Mouse (Mus musculus) kidney, postnatal 36 days (tissue): ENCODE data around the gene Ide.
"Not testable (repeated sequence)": the region's sequence is repeated elsewhere in the genome, so short reads cannot be mapped to it uniquely, and the experiment has no call there.

Experiments used
- DNase-seq, 2 experiments: peaks; one replicate each; pipeline ENCODE4 v3.0.0; 2021 to 2022; ENCODE audit warnings: mixed read lengths in 2 of 2

Ide gene

DNA sequence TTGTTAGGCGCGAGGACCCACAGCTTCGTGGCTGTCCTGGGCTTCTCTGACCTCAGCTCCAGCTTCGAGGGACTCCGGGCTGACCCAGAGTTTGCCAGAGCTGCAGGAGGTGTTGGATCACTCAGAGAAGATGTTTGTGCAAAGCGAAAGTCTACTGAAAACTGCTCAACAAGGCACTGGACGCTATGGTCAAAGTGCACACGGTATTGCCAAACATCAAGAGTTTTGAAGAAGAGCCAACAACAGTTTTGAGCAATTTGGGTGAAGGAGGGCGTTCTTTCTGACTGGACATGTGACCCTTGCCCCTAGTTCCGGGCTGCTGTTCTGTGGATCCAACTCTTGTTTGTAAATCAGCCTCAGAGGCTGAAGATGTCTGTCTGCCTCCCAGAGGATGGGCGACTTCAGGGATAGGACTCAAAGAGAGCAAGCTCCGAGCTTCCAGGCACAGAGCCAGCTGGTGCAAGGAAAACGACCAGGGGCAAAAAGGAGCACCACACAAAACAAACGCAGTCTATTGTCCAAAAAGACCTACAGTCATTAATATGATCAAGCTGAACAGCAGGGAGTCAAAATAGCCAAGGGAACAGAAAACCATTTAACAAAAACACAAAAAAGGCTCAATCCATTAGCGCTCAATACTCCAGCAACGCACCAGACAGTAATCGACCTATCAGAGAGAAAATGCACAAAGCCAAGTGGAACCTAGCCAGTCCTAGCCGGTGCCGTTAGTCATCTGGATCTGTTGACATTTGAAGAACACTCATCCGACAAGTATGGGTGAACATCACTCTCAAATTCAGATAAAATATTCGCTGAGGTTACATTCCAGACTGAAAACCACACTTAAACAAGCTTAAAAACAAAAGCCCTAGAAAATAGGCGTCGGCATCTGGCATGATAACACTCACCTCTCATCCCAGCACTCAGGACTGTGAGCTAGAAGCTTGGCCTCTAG is 73.4 kb downstream of the Ide start:
- peak; percentile 77 to 86 for DNase-seq

DNA sequence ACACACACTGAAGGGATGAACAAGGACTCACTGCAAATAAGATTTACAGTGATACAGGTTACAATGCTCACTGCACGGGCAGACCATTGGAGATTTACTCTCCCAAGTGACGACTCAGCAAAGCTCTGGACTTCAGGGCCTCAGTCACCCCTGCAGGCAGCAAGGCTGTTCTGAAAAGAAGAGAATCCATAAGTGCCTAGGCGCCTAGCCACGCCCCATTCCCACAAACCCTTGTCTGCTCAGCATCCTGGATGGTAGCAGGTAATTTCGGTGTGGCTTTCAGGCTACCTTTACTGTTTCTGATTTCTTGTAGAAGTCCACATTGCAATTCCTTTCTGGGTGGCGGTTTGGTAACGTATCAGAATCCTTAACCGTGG is 74.1 kb downstream of the Ide start:
- DNase-seq: peak in 1 of 2 experiments; percentile 63

DNA sequence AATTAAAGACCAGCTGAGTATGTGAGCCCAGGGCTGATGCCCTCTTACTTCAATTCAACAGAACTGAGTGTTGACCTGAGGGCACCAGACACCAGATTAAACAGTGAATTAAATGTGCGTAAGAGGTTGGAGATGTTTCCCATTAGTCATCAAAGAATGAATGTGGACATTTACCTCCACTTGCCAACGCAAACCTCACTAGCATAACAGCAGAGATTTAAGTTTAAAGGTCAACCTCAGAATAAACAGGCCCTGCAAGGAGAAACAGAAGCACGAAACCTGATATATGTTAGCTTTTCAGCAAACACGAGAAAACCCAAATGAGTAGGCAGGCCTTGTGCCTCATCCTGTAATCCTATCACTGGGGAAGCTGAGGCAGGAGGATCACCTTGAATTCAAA is 75.3 kb downstream of the Ide start:
- DNase-seq: peak in 1 of 2 experiments; percentile 32

DNA sequence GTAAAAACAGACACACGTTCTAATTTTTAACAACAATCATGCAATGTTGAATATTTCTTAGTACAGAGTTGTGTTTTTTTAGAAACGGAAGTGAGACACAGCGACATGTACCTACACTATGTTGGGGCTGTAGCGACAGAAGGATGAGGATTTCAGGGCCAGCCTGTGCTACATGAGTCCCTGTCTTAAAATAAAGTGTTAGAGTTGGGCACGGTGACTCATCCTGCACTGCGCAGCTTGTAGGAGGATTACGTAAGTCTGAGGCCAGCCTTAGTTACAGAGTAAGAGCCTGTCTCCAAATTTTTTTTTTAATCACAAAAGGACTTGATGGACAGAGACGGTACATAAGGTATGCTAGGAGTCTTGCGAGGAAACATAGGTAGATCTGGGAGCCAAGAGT is 82.3 kb downstream of the Ide start:
- DNase-seq: no peak

DNA sequence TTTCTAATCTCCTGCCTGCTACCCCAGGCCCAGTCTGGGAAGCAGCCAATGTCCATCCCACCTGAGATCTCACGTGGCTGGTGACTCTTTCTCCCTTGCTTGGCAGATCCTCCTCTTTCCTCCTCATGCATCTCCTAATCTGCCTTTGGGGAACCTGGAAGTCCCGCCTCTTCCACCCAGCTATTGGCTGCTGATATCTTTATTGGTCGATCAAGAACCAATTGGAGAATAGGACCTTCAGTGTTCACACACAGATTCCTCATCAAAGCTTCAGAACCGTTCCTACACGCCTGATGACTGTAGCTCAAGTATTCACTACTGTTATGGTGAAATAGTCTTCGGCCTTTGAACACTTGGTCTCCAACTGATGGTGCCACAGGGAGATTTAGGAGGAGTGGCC is 85.5 kb downstream of the Ide start:
- no peak for DNase-seq

DNA sequence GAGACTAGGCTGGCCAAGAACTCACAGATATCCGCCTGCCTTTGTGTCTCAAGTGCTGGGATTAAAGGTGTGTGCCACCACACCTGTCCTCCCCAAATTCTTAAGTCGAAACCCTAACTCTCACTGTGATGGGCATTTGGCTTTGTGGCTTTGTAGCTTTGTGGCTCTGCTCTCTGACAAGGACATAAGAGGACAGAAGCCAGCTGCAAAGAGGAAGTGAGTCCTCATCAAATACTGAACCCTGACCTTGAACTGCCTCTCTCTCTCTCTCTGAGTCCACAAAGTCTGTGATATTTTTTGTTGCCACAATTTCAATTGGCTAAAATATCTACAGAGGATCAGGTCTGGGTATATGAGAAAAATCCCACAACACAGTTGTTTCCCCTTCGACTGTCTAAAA is 89.5 kb downstream of the Ide start:
- DNase-seq: no peak

DNA sequence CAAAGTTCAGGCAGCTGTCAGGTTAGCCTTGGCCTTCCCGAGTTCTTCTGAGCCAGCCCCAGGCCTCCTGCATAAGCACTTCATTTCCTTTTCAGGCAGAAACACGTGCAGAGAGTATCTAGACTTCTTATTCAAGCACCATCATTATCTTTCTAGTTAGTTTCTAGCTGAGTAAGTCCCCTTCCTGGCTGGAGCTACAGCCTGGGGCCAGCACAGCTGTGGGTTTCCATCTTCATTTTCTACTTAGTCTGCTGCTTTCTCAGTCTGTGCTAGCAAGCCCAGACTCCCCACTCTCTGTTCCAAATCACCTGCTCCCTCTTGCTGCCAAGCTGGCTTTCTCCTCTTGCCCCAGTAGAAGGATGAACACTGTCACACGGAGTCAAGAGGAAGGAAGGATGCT is 90.8 kb downstream of the Ide start:
- no peak for DNase-seq

DNA sequence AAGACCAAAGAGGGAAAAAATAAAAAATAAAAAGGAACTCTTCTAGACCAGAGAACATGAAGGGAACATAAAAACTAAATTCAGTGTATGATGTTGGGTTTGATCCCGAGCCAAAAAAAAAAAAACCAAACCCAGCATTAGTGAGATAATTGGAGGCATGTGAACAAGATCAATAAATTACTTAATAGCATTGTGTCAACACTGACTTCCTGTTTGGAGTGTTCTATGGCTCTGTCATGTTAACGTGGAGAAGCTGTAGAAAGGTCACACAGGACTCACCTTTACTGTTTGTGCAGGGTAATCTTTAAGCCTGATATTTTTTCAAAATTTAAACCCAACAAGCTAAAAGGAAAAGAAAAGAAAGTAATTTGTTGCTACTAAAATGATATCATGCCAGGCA is 94.9 kb downstream of the Ide start:
- no peak for DNase-seq

DNA sequence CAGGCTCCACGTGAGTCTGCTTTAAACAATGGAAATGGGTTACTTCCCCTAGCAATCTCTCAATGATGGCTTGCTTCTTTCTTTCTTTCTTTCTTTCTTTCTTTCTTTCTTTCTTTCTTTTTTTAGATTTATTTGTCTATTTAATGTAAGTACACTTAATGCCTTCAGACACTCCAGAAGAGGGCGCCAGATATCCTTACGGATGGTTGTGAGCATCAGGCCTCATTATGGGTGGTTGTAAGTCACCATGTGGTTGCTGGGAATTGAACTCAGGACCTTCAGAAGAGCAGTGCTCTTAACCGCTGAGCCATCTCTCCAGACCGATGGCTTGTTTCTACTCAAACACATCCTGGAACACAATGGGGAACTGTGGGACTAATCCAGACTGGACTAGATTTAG is 96.5 kb downstream of the Ide start:
- DNase-seq: peak in 1 of 2 experiments; percentile 35

DNA sequence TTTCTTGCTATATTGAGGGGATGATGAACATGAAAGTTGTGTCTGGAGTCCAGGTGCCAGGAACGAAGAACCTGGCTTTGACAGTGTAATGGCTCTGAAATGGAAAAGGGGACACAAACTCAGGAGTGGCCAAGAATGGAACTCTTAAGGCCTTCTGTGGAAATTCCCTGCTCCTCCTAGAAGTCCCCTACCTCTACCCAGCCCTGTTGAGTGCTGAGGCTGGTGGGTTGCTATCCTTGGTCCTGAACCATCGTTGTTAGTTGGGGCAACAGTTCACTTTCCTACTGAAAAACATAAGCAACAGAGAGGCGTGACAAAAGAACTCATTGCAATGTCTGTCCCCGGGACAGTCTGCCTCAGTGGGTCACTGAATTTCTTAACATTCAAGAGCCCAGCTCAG is 98.6 kb downstream of the Ide start:
- DNase-seq: peak; percentile 20 to 65

DNA sequence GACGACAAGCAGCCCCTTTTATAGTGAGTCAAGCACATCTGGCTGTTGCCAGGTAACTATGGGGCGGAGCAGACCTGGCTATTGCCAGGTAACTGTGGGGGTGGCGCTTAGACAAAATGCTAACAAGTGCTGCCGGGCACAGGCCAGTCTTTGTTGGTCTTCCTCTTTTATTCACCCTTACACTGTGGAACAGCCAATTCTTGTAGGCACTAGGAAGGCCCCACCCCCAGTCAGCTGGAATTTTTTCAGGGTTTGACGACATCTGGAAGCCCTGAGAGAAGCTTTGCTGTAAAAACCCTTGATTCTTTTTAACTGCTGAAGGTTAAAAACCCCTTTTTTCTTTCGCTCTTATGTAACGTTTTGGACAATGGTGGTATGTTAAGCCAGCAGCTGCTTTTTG is 99.0 kb downstream of the Ide start:
- peak in 1 of 2 experiments; percentile 2 for DNase-seq

DNA sequence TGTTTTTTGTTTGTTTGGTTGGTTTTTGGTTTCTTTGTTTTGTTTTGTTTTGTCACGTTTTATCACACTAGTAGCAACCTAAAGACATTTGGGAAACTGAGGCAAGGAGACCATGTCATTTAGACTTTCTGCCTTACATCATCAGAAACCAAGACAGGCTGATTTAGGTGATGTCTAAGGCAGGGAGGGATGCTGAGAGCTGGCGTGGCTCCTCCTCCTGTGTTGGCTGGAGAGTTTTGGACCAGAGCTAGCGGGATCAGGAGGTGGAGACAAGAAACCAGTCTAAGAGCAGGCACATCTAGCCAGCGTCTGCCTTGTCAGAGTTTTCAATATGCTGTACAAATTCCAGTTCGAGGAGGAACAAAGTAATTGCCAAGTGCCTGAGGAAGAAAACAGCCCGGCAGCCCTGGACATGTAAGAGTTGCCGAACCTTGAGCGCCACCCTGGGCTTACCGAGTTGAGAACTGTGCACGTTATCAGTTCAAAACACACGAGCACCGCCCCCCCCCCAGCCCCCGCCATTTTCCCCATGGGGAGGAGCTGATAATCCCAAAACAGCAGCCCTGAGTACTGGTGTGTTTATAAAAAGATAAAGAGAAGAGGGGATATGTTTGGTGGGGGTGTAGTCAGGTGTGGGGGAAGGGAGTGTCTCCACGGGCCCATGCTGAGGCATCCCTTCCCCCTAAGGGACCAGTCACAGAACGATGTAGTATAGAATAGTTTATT is 99.8 kb downstream of the Ide start:
- DNase-seq: no peak

DNA sequence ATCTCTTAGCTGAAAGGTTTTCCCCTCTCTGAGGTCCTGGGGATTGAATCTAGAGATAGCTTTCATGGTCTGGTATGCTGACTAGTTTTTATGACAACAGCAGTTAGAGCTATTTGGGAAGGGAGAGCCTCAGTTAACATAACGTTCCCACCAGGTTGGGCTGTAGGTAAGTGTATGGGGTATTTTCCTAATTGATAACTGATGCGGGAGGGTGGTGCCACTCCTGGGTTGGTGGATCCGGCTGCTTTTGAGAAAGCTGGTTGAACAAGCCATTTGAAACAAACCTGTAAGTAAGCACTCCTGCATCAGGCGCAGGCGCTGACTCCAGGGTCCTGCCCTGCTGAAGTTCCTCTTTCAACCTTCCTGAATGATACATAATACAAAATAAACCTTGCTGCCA is 100.3 kb downstream of the Ide start:
- DNase-seq: no peak

DNA sequence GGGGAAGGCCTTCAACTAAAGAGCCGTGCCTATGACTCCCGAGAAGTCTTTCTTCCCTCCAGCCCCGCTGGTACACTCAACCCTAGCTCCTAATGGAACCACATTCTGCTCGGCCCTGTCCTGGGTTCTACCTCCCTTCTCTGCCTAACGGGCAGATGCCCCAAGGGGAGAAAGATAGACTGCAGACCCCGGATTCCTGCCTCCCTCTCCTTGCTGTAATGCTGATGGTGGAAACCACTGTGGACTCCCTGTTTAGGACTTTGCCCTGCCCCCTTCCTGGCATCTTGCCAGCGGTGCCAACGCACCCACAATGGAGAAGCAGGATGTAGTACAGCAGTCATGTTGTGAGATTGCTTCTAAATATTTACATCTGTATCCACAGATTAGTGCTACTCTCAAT is 101.8 kb downstream of the Ide start:
- peak in 1 of 2 experiments; percentile 23 for DNase-seq

DNA sequence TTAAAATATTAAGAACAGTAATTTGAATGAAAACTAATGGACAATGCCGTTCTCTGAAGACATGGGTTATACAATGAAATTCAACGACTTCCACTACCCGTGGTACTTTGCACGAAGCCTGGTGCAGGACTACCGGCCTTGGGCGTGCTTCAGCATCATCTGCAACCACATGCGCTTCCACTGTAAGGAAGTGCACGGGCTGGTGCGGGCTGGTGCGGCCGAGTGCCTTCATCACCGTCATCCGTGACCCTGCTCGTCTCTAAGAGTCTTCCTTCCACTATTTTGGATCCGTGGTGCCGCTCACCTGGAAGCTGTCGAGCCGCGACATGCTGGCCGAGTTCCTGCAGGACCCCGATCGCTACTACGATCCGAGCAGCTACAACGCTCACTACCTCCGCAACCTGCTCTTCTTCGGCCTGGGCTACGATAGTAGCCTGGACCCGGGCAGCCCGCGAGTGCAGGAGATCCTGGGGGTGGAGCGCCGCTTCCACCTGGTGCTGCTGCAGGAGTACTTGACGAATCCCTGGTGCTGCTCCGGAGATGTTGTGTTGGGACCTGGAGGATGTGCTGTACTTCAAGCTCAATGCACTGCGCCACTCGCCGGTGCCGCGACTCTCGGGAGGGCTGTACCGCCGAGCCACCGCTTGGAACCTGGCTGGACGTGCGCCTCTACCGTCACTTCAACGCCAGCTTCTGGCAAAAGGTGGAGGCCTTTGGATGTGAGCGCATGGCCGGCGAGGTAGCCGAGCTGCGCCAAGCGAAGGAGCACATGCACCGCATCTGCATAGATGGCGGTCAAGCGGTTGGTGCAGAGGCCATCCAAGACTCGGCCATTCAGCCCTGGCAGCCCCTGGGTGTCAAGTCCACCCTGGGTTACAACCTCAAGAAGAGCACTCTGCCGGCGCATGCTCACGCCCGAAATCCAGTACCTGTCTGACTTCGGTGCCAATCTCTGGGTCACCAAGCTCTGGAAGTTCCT is 103.8 kb downstream of the Ide start:
- DNase-seq: peak; percentile 14 to 43

DNA sequence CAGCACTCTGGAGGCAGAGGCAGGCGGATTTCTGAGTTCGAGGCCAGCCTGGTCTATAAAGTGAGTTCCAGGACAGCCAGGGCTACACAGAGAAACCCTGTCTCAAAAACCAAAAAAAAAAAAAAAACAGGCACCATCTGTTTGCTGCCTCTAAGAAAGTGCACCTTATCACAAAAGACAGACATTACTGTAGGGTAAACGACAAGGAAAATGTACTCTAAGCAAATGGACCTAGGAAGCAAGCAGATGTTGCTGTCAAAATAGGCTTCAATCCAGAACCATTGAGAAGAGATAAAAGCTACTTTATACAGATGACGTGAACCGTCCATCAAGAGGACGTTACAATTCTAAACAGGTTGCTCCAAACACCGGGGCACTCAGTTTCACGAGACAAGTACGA is 105.1 kb downstream of the Ide start:
- not testable (repeated sequence) for DNase-seq

DNA sequence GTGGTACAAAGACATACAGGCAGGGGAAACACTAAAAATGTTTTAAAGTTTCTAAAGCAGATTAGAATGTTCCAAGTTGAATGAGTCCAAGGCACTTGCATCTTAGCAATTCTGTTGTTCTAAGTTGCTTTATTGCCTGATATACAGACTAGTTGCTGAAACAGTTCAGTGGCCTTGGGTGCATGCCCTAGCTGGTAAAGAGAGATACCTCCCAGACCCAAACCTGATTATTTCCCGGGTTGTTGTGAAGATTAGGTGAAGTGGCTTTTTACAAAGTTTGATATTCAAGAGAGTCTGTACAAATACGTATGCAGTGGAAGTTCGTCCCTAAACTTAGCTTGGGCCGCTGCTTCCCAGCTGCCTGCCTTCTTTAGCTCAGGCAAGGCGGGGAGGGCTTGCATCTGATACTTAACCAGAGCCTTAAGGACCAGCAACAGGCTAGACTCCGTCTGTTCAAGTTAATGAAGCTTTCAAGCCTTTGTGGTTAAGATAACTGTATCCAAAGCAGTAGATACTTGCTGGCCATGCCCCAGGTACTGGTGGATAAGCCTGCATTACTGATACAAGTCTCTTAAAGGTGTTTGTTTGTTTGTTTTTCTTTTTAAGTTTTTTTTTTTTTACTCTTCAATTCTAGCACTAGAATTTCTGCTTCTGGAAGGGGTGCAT is 112.3 kb downstream of the Ide start:
- no peak for DNase-seq
